Mouse (Mus musculus): ENCODE results near the gene Dram1. TPM values are rescaled to one million over a fixed set of nuclear protein-coding genes. Genes with fewer than 3 reads are reported as not detected.

Gene Dram1
- polyA plus RNA-seq, 1 experiment from 2014 or later = 3.3 TPM

GRCm38 (mm10) chr10:88364221-88364620 lies 14.7 kb downstream of the Dram1 start:
- Histone ChIP-seq H3K9ac (ENCODE audit: low read length) (no peak overlapping the region), H3K27ac (ENCODE audit: low read length) (no peak overlapping the region), H3K4me2 (ENCODE audit: low read depth, low read length) (no peak overlapping the region), H3K27me3 (ENCODE audit: control insufficient read depth, insufficient read depth, low read length) (no peaks in the 10 kb centered on the region), H3K4me3 (ENCODE audit: low read length) (no peak overlapping the region), H3K36me3 (ENCODE audit: control insufficient read depth, insufficient read depth) (no peaks in the 10 kb centered on the region), H3K9me3 (replicated peaks; ENCODE audit: control insufficient read depth, low read length) (no peaks in the 10 kb centered on the region), H3K4me1 (ENCODE audit: control insufficient read depth, insufficient read depth, low read length) (no peaks in the 10 kb centered on the region)
- WGBS = 82% methylated on average over 3 of the region's 3 CpGs
- no peak for ATAC-seq (replicated peaks; ENCODE audit: extremely low read depth, insufficient read depth, low FRiP score)

- H3K36me3 ChIP-seq (ENCODE audit: control insufficient read depth, insufficient read depth) = no peaks in the 10 kb centered on the region
- H3K27ac ChIP-seq (ENCODE audit: low read length) = no peak overlapping the region
- H3K27me3 ChIP-seq (ENCODE audit: control insufficient read depth, insufficient read depth, low read length) = no peaks in the 10 kb centered on the region
- no peaks in the 10 kb centered on the region for H3K4me1 ChIP-seq (ENCODE audit: control insufficient read depth, insufficient read depth, low read length)
- H3K9me3 ChIP-seq (replicated peaks; ENCODE audit: control insufficient read depth, low read length) = 0 out of 2 replicates have a peak, but pooled peaks cover 2% of the 10 kb centered on the region
- ATAC-seq (replicated peaks; ENCODE audit: extremely low read depth, insufficient read depth, low FRiP score) = no peak
- 50% methylated on average over 1 of the region's 1 CpGs for WGBS
- H3K4me2 ChIP-seq (ENCODE audit: low read depth, low read length) = no peak overlapping the region
- H3K9ac ChIP-seq (ENCODE audit: low read length) = no peak overlapping the region
- H3K4me3 ChIP-seq (ENCODE audit: low read length) = no peak overlapping the region
Observed at GRCm38 (mm10) chr10:88362218-88362617, 16.7 kb downstream of the Dram1 start.

- Histone ChIP-seq H3K27ac (ENCODE audit: low read length) (no peak overlapping the region), H3K9me3 (replicated peaks; ENCODE audit: control insufficient read depth, low read length) (0 out of 2 replicates have a peak, but pooled peaks cover 2% of the 10 kb centered on the region), H3K4me1 (ENCODE audit: control insufficient read depth, insufficient read depth, low read length) (peaks cover 4% of the 10 kb centered on the region), H3K36me3 (ENCODE audit: control insufficient read depth, insufficient read depth) (no peaks in the 10 kb centered on the region), H3K9ac (ENCODE audit: low read length) (peak overlapping the region; percentile 73), H3K4me2 (ENCODE audit: low read depth, low read length) (peak overlapping the region; percentile 82), H3K27me3 (ENCODE audit: control insufficient read depth, insufficient read depth, low read length) (no peaks in the 10 kb centered on the region), H3K4me3 (ENCODE audit: low read length) (peak overlapping the region; percentile 78)
- WGBS = 3% methylated on average over 34 of the region's 47 CpGs
- ATAC-seq (replicated peaks; ENCODE audit: extremely low read depth, insufficient read depth, low FRiP score) = peak; percentile 73
Observed at GRCm38 (mm10) chr10:88356983-88357559, 21.8 kb downstream of the Dram1 start.

- ATAC-seq (replicated peaks; ENCODE audit: extremely low read depth, insufficient read depth, low FRiP score) = 0 out of 2 replicates have a peak, but pooled peaks have one; percentile 13
- H3K27ac ChIP-seq (ENCODE audit: low read length) = no peak overlapping the region
- H3K27me3 ChIP-seq (ENCODE audit: control insufficient read depth, insufficient read depth, low read length) = no peaks in the 10 kb centered on the region
Observed at GRCm38 (mm10) chr10:88356114-88356982, 22.5 kb downstream of the Dram1 start.

GRCm38 (mm10) chr10:88354599-88354998 lies 24.3 kb downstream of the Dram1 start:
- no peak overlapping the region for H3K4me3 ChIP-seq (ENCODE audit: low read length)
- H3K9me3 ChIP-seq (replicated peaks; ENCODE audit: control insufficient read depth, low read length) = 0 out of 2 replicates have a peak, but pooled peaks cover 2% of the 10 kb centered on the region
- no peaks in the 10 kb centered on the region for H3K36me3 ChIP-seq (ENCODE audit: control insufficient read depth, insufficient read depth)
- peaks cover 7% of the 10 kb centered on the region for H3K4me1 ChIP-seq (ENCODE audit: control insufficient read depth, insufficient read depth, low read length)
- no peak overlapping the region for H3K9ac ChIP-seq (ENCODE audit: low read length)
- ATAC-seq (replicated peaks; ENCODE audit: extremely low read depth, insufficient read depth, low FRiP score) = no peak
- H3K27ac ChIP-seq (ENCODE audit: low read length) = no peak overlapping the region
- H3K27me3 ChIP-seq (ENCODE audit: control insufficient read depth, insufficient read depth, low read length) = no peaks in the 10 kb centered on the region
- 72% methylated on average over 5 of the region's 5 CpGs for WGBS
- no peak overlapping the region for H3K4me2 ChIP-seq (ENCODE audit: low read depth, low read length)

More at GRCm38 (mm10) chr10:88356114-88356982, 22.5 kb downstream of the Dram1 start:
- peaks cover 6% of the 10 kb centered on the region for H3K4me1 ChIP-seq (ENCODE audit: control insufficient read depth, insufficient read depth, low read length)
- peak overlapping the region; percentile 78 for H3K4me3 ChIP-seq (ENCODE audit: low read length)
- no peaks in the 10 kb centered on the region for H3K36me3 ChIP-seq (ENCODE audit: control insufficient read depth, insufficient read depth)
- peak overlapping the region; percentile 73 for H3K9ac ChIP-seq (ENCODE audit: low read length)
- 9% methylated on average over 21 of the region's 21 CpGs for WGBS
- H3K4me2 ChIP-seq (ENCODE audit: low read depth, low read length) = peak overlapping the region; percentile 82
- 0 out of 2 replicates have a peak, but pooled peaks cover 2% of the 10 kb centered on the region for H3K9me3 ChIP-seq (replicated peaks; ENCODE audit: control insufficient read depth, low read length)

GRCm38 (mm10) chr10:88352549-88352948 lies 26.3 kb downstream of the Dram1 start:
- H3K4me3 ChIP-seq (ENCODE audit: low read length) = no peak overlapping the region
- H3K27me3 ChIP-seq (ENCODE audit: control insufficient read depth, insufficient read depth, low read length) = no peaks in the 10 kb centered on the region
- H3K4me1 ChIP-seq (ENCODE audit: control insufficient read depth, insufficient read depth, low read length) = peaks cover 7% of the 10 kb centered on the region
- no peak overlapping the region for H3K9ac ChIP-seq (ENCODE audit: low read length)
- H3K27ac ChIP-seq (ENCODE audit: low read length) = no peak overlapping the region
- H3K9me3 ChIP-seq (replicated peaks; ENCODE audit: control insufficient read depth, low read length) = no peaks in the 10 kb centered on the region
- WGBS = 49% methylated on average over 2 of the region's 2 CpGs
- ATAC-seq (replicated peaks; ENCODE audit: extremely low read depth, insufficient read depth, low FRiP score) = no peak
- H3K36me3 ChIP-seq (ENCODE audit: control insufficient read depth, insufficient read depth) = no peaks in the 10 kb centered on the region
- H3K4me2 ChIP-seq (ENCODE audit: low read depth, low read length) = no peak overlapping the region

GRCm38 (mm10) chr10:88351411-88352103 lies 27.3 kb downstream of the Dram1 start:
- Histone ChIP-seq H3K27ac (ENCODE audit: low read length) (no peak overlapping the region), H3K4me1 (ENCODE audit: control insufficient read depth, insufficient read depth, low read length) (peaks cover 7% of the 10 kb centered on the region), H3K9ac (ENCODE audit: low read length) (no peak overlapping the region), H3K4me3 (ENCODE audit: low read length) (no peak overlapping the region), H3K36me3 (ENCODE audit: control insufficient read depth, insufficient read depth) (no peaks in the 10 kb centered on the region), H3K27me3 (ENCODE audit: control insufficient read depth, insufficient read depth, low read length) (no peaks in the 10 kb centered on the region), H3K9me3 (replicated peaks; ENCODE audit: control insufficient read depth, low read length) (no peaks in the 10 kb centered on the region), H3K4me2 (ENCODE audit: low read depth, low read length) (no peak overlapping the region)
- 36% methylated on average over 5 of the region's 5 CpGs for WGBS
- ATAC-seq (replicated peaks; ENCODE audit: extremely low read depth, insufficient read depth, low FRiP score) = no peak

- ATAC-seq (replicated peaks; ENCODE audit: extremely low read depth, insufficient read depth, low FRiP score) = no peak
- no peak overlapping the region for H3K4me3 ChIP-seq (ENCODE audit: low read length)
- H3K27ac ChIP-seq (ENCODE audit: low read length) = no peak overlapping the region
- H3K9me3 ChIP-seq (replicated peaks; ENCODE audit: control insufficient read depth, low read length) = no peaks in the 10 kb centered on the region
- 63% methylated on average over 2 of the region's 2 CpGs for WGBS
- no peaks in the 10 kb centered on the region for H3K27me3 ChIP-seq (ENCODE audit: control insufficient read depth, insufficient read depth, low read length)
- H3K4me1 ChIP-seq (ENCODE audit: control insufficient read depth, insufficient read depth, low read length) = peaks cover 5% of the 10 kb centered on the region; the same call in 1 of the 2 replicates
- no peak overlapping the region for H3K4me2 ChIP-seq (ENCODE audit: low read depth, low read length)
- H3K9ac ChIP-seq (ENCODE audit: low read length) = no peak overlapping the region
- no peaks in the 10 kb centered on the region for H3K36me3 ChIP-seq (ENCODE audit: control insufficient read depth, insufficient read depth)
Observed at GRCm38 (mm10) chr10:88350687-88351086, 28.2 kb downstream of the Dram1 start.
